Mouse (Mus musculus) embryo, embryonic 11 days (tissue): Measurements from ENCODE around the gene Lmntd1.

Experiments used
- DNase-seq: peaks from one replicate; pipeline ENCODE4 v3.0.0-alpha.2; 2015

Gene Lmntd1

DNA sequence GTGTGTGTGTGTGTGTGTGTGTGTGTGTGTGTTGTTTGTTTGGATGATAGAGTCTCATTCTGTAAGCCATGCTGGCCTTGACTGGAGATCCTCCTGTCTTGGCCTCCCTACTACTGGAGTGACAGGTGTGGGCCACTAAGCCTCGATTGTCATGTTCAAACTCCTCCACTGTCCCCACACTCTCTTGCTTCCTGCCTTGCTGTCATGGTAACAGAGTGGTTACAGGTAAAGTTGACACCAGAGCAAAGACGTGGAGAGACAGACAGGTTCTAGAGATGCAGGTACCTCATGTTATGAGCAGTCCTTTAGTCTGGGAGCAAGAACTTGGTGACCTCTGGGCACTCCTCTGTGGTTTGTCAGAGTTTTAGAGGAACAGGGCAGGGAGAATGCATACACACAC lies 239.7 kb downstream of the Lmntd1 start:
- DNase-seq = no peak

DNA sequence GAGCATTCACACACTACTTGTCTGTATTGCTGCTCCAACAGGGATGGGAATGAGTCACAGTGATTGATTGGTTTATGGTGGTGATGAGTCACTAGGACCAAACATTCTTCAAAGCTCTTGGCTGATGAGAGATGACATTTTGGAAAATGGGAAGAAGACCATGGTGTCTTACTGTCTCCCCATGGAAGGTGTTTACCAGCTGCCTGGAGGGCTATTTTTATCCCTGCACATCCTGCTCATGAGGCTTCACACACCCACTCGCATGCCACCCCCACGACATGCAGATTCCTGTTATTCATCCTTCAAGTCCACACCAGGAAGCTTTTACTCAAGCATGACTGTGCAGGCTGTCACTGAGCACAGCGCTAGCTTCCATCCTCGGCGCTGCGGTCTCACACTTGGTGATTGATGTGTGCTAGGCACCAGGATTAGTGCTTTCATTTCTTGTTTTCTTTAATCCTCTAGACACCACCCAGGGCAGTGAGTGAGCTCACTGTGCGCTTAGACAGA lies 240.4 kb downstream of the Lmntd1 start:
- DNase-seq = no peak

DNA sequence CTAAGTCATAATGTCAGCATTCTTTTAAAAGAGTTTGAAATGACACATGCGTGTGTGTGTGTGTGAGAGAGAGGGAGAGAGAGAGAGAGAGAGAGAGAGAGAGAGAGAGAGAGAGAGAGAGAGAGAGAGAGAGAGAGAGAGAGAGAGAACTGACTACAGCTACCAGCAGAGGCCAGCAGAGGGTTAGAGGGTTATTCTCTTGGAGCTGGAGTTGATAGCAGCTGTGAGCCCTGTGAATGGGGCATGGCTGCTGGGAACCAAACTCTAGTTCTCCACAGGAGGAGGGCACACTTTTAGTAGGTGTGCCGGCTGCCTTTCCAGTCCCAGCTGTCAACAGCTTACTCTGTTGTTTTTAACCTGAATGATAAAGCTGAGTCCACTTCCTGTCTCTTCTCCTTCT lies 242.1 kb downstream of the Lmntd1 start:
- no peak for DNase-seq

DNA sequence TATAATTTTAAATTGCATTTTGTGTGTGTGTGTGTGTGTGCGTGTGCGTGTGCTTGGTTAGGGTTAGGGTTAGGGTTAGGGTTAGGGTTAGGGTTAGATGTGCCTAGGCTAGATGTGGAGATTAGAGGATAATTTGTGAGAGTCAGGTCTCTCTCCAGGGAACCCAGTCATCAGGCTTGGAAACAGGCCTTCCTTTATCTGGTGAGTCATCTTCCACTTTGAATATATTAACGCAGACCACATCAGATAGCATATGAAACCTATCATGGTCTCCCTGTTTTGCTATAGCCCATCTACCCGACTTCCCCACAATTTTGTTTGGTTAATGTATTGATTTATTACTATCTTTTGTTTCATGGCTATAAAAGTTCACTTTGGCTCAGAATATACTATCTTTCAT lies 242.5 kb downstream of the Lmntd1 start:
- DNase-seq = no peak

DNA sequence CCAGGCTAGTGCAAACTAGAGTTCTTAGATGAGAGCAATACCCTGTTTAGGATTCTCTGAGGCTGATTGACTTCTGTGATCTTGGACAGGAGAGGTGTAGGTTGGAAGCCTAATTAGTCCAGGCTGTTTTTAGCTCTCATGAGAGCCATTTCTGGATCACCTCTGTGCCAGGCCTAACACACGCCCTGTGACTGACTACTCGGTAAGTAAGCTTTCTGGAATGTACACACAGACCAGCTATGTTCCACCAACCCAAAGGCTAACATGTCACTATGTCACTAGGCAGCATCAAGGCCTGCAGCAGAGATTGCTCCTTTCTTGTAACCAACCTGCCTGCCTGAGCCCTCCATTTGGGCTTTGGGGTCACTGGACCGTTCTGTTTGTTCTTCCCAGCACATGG lies 243.8 kb downstream of the Lmntd1 start:
- DNase-seq = no peak

DNA sequence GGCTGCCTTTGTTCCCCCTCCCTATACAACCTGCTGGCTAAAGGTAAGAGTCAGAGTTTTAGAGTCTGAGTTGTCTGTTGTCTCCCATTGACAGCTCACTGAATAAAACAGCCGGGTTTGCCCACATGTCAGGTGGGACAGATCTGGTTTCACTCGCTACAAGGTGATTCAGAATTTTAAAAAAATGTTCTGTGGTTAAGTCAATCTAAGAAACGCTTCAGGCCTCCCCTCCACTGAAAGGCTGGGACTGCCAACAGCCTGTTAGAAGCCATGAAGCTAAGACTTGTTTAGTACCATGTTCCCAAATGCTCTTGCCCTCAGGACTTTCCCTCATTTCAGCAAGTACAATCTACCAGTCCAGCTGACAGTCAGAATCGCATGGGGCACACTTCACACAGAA lies 244.8 kb downstream of the Lmntd1 start:
- no peak for DNase-seq

DNA sequence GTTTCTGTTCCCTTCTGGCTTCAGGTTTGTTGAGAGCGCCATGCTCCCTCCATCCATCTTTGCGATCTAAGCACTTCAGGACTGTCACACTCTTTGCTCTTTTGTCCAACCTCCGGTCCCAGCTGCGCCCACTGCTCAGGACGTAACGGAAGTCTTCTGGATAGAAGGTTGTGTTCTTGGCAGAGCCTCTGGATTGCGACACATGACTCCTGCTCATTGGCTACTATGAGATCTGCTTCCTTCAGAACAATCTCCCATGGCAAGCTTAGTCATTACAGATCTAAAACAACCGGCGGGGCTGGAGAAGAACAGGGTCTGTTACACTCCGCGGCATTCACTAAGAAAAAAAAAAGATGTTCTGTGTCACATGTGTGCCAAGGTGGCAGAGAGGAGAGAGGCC lies 247.6 kb downstream of the Lmntd1 start:
- no peak for DNase-seq

DNA sequence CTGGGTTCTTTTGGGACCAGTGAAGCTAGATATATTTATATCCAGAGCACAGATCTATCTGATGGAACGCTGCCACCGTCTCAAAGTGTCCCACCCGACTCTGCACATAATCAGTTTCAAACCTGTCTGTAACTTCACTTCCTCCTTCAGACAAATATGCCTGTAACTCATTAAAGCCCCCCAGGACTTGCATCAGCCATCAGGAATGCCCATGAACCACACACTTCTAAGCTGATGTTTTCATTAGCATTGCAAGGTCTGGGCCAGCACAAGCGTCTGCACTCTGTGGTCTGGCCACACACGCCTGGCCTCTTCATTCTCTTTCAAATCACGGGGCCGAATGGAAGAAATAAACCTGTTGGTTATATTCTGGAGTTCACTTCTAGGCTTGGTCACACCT lies 250.4 kb downstream of the Lmntd1 start:
- DNase-seq = no peak

DNA sequence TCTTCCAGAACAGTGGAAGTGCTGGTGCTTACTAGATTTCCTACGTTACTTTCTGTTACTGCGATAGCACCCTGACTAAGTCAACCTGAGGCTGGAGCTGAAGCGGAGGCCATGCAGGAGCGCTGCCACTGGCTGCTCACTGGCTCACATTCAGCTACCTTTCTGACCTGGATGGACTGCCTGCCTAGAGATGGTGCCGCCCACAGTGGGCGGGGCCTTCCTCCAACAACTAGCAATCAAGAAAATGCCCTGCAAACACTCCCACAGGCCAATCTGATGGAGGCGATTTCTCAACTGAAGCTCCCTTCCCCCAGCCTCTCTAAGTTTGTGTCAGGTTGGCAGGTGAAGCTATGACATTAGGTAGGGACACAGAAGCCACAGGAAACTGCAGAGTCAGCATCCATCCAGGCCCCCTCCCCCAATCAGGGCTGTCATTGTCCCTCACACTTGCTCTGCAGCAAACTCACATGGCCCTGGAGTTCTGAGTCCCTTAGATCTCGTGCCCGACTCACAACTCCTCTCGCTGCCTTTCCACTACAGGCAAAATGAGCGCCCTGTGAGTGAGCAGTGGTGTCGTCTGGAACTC lies 252.9 kb downstream of the Lmntd1 start:
- DNase-seq = no peak

DNA sequence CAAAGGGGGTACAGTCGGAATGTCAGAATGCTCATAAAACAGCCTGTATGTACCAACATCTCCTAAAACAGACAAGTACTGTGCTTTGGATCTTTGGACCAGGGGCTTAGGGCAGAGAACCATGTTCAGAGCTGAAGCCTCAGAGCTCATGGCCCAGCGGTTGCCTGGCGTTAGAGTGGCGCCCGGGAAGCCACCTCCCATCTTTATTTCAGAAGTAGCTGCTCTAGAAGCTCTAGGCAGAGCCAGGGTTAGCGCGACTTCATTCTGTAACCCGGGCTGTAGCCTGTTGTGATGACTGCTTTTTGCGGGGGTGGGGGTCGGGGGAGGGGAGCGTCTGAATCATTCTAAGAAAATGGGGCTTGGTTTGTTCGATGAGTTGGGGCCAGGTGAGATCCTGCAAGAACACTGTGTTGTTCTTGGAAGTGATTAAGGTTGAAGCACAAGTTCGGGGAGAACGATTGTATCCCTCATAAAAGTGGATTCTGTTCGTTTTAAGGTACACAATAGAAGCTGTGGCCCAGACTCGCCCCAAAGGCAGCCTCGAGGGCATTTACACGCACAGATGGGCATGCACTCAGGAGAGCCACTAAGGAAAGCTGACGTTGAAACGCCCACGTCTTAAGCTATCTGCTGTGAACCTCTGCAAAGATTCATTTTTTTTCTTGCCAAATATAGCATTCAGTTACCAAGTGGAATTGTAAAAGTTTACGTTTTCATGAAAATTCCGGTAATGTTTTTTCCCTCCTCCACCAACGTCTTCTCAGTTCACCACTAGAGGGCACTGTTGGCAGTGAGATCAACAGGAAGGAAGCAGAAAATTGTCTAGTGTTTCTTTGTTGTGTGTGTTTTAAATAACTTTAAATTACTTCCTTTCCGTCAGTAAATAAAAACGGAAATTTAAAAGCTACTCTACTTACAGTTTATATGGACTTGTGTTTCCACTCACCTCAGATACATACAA lies 254.4 kb downstream of the Lmntd1 start:
- peak; percentile 84 for DNase-seq

DNA sequence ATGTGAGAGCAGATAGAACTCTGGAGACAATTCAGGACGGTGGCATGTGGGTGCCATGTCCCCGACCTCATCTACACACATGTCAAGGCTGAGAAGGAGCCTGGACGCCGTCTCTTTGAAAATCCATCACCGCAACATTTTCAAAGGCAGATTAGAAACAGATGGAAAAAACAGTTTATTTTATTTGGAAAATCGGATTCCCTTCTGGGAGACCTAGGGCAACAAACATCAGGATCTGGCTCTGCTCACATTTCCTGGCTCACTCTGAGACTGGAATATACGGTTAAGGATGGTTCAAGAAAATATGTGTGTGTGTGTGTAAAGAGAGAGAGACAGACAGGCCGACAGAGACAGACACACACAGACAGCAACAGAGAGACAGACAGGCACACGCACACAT lies 256.1 kb downstream of the Lmntd1 start:
- no peak for DNase-seq

DNA sequence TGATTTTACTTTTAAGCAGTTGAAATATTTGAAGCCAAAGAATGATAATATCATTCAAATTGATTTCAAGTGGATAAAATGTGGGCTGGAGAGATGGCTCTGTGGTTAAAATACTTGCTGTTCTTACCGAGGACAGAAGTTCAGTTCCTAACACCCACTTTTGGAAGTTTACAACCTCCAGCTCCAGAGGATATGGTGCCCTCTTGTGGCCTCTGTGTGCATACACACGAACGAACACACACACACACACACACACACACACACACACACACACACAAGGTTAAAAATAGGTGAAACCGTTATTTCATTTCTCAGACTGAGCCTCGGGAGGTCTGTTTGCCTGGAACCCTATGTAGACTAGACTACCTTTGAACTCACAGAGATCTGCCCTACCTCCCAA lies 260.3 kb downstream of the Lmntd1 start:
- no peak for DNase-seq

DNA sequence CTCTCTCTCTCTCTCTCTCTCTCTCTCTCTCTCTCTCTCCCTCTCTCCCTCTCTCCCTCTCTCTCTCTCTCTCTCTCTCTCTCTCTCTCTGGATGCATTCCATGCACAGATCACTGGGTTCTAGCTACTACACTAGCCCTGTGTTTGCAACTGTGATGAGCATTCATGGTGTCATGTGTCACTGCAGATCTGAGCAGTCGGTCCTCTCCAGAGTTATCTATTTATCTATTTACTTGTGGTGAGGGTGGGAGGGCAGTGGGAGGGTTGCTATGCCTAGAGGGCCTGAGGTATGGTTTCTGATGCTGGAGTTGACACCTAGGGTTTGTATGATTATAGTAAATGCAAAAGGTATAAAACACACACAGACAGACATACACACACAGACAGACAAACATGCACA lies 261.4 kb downstream of the Lmntd1 start:
- no peak for DNase-seq

DNA sequence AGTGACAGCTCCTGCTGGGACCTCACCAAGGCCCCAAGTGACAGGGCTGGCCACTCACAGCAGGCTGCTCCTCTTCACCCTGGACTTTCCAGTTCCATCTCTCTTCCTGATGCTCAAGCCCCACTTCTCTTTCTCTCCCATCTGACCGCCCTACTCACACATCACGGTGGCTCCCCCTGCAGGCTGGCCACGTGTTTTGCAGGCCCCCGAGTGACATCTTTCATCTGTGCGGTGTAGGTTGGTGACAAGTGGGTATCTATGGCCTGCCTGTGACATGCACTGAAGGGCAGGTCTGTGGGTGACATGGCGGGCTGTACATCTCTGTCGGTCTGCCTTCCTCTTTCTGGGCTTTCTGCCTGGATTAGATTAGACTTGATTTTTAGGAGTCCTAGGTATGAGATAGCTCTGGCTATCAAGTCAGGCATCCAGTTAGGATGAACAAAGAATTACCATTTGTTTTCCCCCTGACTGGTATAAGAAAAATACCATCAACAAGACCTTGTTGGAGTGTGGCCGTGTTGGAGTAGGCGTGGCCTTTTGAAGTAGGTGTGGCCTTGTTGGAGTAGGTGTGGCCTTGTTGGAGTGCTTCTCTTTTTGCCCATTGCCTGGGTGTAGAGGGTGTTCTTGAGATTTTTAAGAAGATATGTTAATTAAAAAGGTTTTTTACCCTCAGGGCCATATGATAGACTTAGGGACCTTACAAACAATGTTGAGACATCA lies 265.8 kb downstream of the Lmntd1 start:
- DNase-seq = no peak

DNA sequence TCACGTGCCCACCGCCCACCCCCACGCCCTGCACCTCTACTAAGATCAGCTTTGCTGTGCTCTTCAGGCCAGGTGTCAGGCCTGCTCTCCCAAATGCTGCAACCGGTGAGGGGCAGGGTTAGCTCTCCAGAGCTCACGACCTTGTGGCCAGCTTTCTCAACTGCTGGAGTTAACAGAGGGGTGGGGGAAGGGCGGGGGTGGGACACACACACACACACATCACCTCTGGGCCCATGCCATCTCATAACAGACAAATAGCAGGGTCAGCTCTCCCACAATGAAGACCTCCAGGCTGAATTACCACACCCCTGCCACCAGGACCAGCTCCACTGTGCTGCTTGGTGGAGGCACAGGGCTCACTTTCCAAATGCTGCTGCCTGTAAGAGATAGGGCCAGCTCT lies 266.5 kb downstream of the Lmntd1 start:
- no peak for DNase-seq

DNA sequence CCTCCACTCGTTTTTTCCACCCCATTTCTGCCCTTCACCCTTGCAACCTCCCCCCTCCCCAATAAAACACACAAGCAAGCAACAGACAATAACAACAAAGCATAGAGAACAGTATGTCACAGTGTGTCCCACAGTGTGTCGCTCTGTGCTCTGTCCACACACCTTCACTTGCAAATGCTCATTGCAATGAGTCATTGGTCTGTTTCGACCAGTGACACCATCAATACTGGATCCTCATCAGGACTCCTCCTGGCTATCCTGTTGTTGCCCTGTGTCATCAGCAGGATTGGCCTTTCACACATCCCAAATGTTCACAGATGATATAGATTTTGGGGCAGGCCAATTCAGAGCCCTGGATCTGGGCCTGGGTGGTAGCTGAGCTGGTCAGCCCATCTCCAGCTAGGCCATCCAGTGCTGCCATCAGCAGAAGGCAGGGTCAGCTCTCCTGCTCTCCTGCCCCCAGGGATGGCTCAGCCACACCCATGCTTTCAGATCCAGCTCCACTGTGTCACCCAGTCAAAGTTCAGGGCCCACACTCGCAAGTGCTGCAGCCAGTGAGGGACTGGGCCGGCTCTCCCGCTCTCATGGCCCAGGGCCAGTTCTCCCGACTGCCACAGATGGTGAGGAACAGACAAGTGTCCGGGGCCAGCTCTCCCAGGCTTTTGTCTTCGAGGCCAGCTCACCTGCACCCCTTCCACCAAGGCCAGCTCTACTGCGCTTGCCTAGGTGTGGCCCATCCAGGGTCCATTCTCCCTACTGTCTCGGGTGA lies 267.1 kb downstream of the Lmntd1 start:
- no peak for DNase-seq

DNA sequence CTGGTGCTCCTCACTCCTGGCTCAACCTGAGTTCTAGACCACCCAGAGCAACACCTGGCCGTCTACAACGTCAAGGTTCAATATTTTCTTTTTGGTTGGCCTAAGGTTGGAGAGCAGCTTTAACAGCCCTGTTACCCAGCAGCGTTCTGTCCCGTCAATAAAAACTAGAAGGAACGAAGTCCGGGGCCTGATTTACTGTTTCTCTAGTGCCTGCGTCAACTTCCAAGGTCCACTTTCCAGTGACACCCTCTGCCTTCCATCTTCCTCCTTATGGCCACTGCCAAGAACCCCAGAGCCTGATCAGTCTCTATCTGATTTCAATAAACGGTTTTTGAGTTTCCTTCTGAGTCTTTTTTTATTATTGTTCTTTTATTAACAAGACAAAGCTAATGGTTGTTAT lies 267.8 kb downstream of the Lmntd1 start:
- no peak for DNase-seq

DNA sequence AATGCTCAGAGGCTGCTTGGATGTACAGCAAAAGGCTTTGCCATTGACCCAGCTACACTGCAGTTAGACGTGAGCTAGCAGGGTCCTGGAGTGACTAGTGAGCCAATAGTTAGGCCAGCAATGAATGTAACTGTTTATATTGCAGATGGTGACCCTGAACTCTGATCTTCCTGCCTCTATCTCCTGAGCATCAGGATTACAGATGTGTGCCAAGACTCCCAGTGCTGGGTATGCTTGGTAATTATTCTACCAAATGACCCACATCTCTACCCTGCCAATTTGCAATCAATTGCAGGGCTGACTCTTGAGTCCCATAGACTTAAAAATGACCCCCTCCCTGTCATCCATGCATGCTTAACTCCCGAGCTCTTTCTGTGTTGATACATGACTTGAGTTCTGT lies 269.4 kb downstream of the Lmntd1 start:
- no peak for DNase-seq

DNA sequence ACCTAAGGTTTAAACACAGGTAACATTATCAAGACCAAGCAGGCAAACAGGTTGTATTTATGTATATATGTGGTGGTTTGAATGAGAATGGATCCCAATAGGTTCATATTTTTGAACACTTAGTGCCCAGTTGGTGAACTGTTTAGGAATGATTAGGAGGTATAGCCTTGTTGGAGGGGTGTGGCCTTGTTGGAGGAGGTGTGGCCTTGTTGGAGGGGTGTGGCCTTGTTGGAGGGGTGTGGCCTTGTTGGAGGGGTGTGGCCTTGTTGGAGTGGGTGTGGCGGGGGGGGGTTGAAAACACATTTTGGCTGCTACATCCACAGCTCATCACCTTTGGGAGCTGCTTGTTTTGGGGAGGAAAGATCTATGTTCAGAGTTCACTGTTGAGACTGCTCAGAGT lies 270.7 kb downstream of the Lmntd1 start:
- DNase-seq = no peak

DNA sequence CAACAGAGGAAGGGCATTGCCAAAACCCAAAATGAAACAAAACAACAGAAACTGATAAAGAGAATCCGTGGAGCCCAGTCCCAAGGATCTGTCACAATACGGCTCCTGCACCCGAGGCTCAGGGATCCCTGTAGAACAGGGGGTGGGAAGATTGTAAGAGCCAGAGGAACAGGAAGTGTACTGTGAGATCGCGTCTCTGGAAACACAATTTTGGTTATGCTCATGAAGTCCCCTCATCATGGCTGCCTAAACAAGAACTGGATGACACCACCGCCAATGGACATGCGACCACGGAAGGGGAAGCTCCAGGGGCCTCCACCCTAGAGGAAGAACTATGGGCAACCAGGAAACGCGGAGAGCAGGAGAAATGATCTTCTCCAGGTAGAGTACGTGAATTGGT lies 271.3 kb downstream of the Lmntd1 start:
- no peak for DNase-seq

DNA sequence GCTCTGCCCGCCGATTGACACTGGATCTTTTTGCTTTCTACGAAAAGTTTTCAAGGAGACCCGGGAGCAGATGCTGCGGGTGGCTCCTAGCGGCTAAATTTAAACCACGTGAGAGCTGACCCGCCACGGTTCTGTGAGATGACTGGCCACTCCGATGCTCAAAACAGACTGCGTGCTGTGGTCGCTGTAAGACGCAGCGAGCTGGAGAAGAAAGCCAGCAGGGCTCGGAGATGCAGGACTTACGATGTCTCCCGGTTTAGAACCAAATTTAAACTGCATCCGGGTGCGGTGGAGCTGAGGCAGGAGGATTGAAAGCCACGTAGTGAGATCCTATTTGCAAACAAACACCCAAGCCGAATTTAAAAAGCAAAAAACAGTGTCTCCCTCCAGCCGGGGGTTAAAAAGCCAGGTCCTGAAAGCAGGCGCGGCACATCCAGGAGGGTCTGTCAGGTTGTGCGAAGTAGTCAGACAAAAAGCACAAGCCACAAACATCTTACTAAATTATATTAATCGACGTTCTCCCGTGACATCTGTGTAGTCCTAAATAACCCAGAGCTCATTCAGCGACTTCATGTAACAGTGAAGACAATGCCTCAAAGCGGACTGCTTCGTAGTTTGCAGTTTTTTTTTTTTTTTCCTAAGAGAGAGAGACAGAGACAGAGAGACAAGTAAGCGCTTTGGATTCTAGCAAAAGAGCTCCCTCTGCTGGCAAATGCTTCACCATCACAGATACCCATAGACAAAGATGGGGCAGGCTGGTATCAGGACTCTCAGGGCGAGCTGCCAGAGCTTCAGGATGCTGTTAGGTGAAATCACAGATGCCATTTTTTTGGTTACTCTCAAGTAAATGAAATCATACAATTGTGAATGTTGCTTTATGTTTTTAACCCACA lies 272.6 kb downstream of the Lmntd1 start:
- peak; percentile 95 for DNase-seq

DNA sequence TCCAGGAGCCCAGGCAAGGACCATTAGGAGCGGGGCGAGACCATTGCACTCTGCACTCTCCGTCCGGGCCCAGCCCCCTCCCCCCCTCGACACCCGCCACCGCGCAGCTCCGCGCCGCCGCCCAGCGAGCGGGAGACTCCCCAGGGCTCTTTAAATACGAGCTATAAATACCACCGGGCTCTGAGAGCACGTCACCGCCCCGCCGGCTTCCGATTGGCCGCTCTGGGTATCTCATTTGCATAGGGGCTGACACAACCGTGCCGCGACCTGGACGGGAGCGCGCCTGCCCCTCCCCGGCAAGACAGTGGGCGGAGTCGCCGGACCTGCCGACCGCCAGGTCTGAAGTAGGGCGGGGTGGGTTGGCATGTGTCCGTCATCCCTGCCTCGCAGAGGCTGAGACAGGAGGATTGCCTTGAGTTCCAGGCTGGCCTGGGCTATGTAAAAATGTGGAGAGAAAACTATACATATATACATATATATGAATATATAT lies 273.4 kb downstream of the Lmntd1 start:
- peak; percentile 96 for DNase-seq
